Mouse (Mus musculus): ENCODE results near the gene Prr3.
A peak's percentile ranks its signal among the peaks of the same experiment; 100 is the strongest.
"Not testable (repeated sequence)": the region's sequence is repeated elsewhere in the genome, so short reads cannot be mapped to it uniquely, and the experiment has no call there.

The Prr3 gene

GRCm38 (mm10) chr17:35998545-35999305, 18.7 kb upstream of the Prr3 start:
- no peak for DNase-seq (ENCODE audit: low spot score)

GRCm38 (mm10) chr17:35997713-35998510, 17.9 kb upstream of the Prr3 start:
- peak; percentile 40 for DNase-seq (ENCODE audit: low spot score)

GRCm38 (mm10) chr17:35996949-35997348, 16.9 kb upstream of the Prr3 start:
- DNase-seq (ENCODE audit: low spot score) = peak; percentile 98

- no peak for DNase-seq (ENCODE audit: low spot score)
These were observed 14.8 kb upstream of the Prr3 start for GRCm38 (mm10) chr17:35994879-35995240.

- peak; percentile 85 for DNase-seq (ENCODE audit: low spot score)
These were observed 14.3 kb upstream of the Prr3 start for GRCm38 (mm10) chr17:35994175-35994878.

GRCm38 (mm10) chr17:35993675-35994074, 13.6 kb upstream of the Prr3 start:
- peak; percentile 83 for DNase-seq (ENCODE audit: low spot score)

- DNase-seq (ENCODE audit: low spot score) = peak; percentile 29
These were observed 11.7 kb upstream of the Prr3 start for GRCm38 (mm10) chr17:35991781-35992180.

- no peak for DNase-seq (ENCODE audit: low spot score)
These were observed 1.7 kb upstream of the Prr3 start for GRCm38 (mm10) chr17:35981776-35982175.

- peak; percentile 58 for DNase-seq (ENCODE audit: low spot score)
These were observed 323 bp upstream of the Prr3 start for GRCm38 (mm10) chr17:35980363-35980754.

- DNase-seq (ENCODE audit: low spot score) = peak; percentile 44
These were observed 1.1 kb downstream of the Prr3 start for GRCm38 (mm10) chr17:35978811-35979400.

- DNase-seq (ENCODE audit: low spot score) = no peak
These were observed 7.9 kb downstream of the Prr3 start for GRCm38 (mm10) chr17:35972131-35972530.

GRCm38 (mm10) chr17:35969418-35970389, 10.3 kb downstream of the Prr3 start, which contains the start of gene Abcf1:
Gene Abcf1 (minus strand): TSS chr17:35969761.
- DNase-seq (ENCODE audit: low spot score) = peak; percentile 99

GRCm38 (mm10) chr17:35967621-35968020, 12.4 kb downstream of the Prr3 start:
- DNase-seq (ENCODE audit: low spot score) = no peak

- DNase-seq (ENCODE audit: low spot score) = no peak
These were observed 16.8 kb downstream of the Prr3 start for GRCm38 (mm10) chr17:35963279-35963678.

GRCm38 (mm10) chr17:35958533-35959223, 21.4 kb downstream of the Prr3 start:
- no peak for DNase-seq (ENCODE audit: low spot score)

GRCm38 (mm10) chr17:35954665-35955064, 25.4 kb downstream of the Prr3 start:
- DNase-seq (ENCODE audit: low spot score) = no peak

- DNase-seq (ENCODE audit: low spot score) = not testable (repeated sequence)
These were observed 27.5 kb downstream of the Prr3 start for GRCm38 (mm10) chr17:35952559-35952958.

GRCm38 (mm10) chr17:35950946-35951345, 29.1 kb downstream of the Prr3 start:
- not testable (repeated sequence) for DNase-seq (ENCODE audit: low spot score)

- no peak for DNase-seq (ENCODE audit: low spot score)
These were observed 40.1 kb downstream of the Prr3 start for GRCm38 (mm10) chr17:35939941-35940340.

GRCm38 (mm10) chr17:35939108-35939507, 40.9 kb downstream of the Prr3 start:
- no peak for DNase-seq (ENCODE audit: low spot score)

Measured in urinary bladder, postnatal 14 days (tissue).